Mouse (Mus musculus) layer of hippocampus, adult 2 months (tissue): ENCODE data around the gene Abcg1. TPM values are rescaled to one million over a fixed set of nuclear protein-coding genes. Genes with fewer than 3 reads are reported as not detected.

Source experiments
- DNase-seq, 2 experiments: peaks; one replicate each; pipeline ENCODE4 v3.0.0; 2022; ENCODE audit warnings: low spot score in 2 of 2
- H3K27ac ChIP-seq: fragments of 200-600 bp; 2 replicates; pipeline ENCODE4 v1.8.1; 2022
- H3K4me3 ChIP-seq: fragments of 200-600 bp; 2 replicates; pipeline ENCODE4 v1.8.1; 2022; ENCODE audit warnings: mild to moderate bottlenecking
- CTCF ChIP-seq: fragments of 200-600 bp; conservative IDR thresholded peaks from 2 replicates; pipeline ENCODE4 v1.8.1; 2022; ENCODE audit warnings: antibody characterized with exemption, mild to moderate bottlenecking, moderate library complexity
- total RNA-seq, 2 experiments: library from RNA; stranded (reverse); gene quantifications; 2 replicates each; pipeline ENCODE4 v1.2.3; 2021

Gene Abcg1
- total RNA-seq, 2 experiments from 2014 or later, result 75.7 to 83.3 TPM

DNA sequence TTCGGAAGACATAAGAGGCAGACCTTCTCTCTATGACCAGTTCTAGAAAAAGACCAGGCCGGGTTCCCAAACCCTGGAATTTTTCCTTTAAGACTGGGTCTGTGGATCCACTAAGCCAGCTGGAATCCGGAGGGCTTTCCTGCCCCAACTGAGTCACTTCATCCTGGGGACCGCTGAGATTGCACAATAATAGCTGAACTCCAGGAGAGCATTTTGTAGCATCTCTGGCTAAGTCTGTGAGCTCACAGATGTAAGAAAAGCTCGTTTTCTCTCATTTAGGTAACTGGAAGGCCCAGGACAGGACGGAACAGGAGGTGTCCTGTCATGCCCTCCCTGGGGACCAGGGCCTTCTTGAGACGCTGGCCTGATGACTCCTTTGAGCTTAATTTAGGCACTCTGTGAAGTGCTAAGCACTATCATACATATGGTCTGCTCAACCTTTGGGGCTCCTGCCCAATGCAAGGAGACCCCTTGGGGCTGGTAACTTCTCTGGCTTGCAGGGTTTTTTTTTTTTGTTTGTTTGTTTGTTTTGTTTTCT, 16.6 kb downstream of the Abcg1 start:
- no peak overlapping the region; the same call in none of the 2 replicates for H3K4me3 ChIP-seq
- DNase-seq, result no peak
- TF ChIP-seq CTCF, result no peak
- H3K27ac ChIP-seq, result peak overlapping the region; percentile 88

DNA sequence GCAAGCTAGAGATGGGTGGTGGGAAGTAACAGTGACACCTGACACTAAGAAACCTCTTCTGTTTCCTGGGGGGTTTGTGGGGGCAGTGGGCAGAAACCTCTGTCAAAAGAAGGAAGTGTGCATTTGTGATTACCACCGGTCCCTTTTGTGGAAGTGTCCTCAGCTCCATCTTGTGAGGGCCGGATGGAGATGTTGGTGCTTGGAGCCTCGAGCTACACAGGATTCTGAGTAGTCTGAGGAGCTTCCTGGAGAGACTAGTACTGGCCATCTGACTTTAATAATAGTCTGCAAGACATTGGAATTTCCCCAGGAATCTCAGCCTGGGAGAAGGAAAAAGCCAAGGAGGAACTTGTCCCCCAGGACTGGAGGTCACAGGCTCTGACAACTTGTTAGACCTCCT, 17.2 kb downstream of the Abcg1 start:
- H3K27ac ChIP-seq, result peak overlapping the region; percentile 88
- no peak overlapping the region for H3K4me3 ChIP-seq
- TF ChIP-seq CTCF, result no peak
- no peak for DNase-seq

DNA sequence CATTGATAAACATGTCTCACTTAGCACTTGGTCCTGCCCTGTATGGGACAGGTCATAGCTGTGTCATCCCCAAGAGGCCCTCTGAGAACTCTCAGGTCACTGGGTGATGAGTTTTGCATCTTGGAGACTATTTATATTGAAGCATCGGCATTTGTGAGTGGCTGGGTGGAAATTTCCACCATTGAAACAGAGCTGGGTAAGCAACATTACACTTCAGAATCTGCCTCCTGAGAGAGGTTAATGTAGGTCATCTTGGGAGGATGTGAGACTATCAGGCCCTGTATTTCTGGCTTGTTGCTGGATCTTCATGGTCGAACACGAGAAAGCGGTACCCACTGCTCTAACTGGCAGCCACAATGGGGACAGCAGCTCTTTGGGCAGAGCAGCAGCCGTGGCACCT, 18.0 kb downstream of the Abcg1 start:
- TF ChIP-seq CTCF, result no peak
- H3K27ac ChIP-seq, result peak overlapping the region; percentile 88
- DNase-seq, result no peak
- H3K4me3 ChIP-seq, result no peak overlapping the region

DNA sequence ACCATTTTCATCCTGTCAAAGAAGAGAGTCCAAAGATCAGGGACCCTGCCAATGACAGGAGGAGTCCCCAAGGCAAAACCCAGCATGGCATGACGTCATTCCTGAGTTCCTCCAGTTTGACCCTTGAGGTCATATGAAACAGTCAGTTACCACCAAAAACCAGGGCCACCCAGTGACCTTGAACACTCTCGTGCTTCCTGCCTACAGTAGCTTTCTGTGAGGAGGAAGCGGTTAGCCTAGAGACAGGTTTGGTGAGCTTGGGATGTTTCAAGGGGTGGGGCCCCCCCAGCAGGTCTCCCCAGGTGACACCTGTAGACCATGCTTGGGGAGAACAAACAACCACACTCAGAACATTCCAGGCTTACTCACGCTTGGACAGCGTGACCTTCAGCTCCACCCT, 20.1 kb downstream of the Abcg1 start:
- no peak for DNase-seq
- H3K27ac ChIP-seq, result no peak overlapping the region
- TF ChIP-seq CTCF, result no peak

DNA sequence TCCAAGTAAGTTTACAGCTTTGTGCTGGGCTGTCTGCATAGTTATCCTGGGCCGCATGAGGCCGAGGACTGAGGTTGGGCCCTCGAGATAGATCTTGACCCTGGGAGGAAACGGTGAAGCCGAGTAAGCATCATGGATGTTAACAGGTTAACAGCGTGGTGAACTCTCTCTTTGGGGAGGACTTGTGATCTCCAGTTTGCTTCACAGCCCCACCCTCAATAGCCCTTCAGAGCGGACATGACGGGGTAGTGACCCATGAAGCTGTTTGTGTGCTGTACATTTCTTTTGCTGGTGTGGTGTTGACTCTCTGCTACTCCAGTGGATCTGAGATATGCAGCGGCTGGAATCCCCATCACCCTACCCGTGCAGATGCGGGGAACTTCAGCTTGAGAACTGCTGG, 21.1 kb downstream of the Abcg1 start:
- H3K27ac ChIP-seq, result peak overlapping the region; percentile 57; the same call in 1 of the 2 replicates
- DNase-seq, result no peak
- no peak for TF ChIP-seq CTCF
- H3K4me3 ChIP-seq, result no peak overlapping the region

More for the DNA sequence above, 20.1 kb downstream of the Abcg1 start:
- no peak overlapping the region for H3K4me3 ChIP-seq

DNA sequence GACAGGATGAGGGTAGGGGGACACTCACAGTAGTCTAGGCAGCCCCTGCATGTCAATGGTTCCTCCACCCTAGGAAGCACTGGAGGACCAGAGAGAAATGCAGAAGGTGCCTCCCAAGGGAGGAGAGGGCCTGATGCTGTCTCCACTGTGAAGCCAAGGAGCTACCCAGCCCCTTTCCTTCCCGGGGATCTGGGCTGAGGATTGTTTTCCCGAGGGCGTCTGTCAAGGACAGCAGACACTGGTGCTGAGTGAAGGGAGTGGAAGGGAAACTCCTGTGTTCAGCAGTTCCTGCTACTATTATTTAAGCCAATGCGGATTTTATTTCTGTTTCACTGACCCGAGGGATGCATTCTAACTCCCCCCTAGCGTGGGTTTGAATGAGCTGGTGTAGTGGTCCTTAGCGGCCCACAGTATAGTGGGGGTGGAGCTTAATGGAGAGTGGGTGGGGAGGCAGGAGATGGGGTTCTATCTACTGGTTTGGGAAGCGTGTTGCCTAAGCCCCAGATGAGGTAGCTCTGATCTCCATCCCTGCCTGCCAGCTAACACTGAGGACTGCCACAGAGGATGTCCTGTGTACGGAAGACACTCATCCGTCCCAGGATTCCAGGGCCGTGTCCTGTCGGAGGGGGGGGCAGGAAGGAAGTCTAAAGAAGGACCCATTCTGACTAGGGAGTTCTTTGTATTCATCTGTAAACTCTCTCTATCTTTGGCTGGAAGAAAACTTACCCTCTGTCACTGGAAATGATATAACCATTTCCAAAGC, 21.8 kb downstream of the Abcg1 start:
- DNase-seq, result no peak
- peak overlapping the region; percentile 57; the same call in 1 of the 2 replicates for H3K27ac ChIP-seq
- H3K4me3 ChIP-seq, result no peak overlapping the region
- no peak for TF ChIP-seq CTCF

GRCm38 (mm10) chr17:31082296-31083078, 25.0 kb downstream of the Abcg1 start:
- DNase-seq, result no peak
- no peak for TF ChIP-seq CTCF
- Histone ChIP-seq H3K4me3 (no peak overlapping the region), H3K27ac (no peak overlapping the region)

GRCm38 (mm10) chr17:31085519-31085918, 28.0 kb downstream of the Abcg1 start:
- TF ChIP-seq CTCF, result no peak
- Histone ChIP-seq H3K4me3 (no peak overlapping the region), H3K27ac (peak overlapping the region; percentile 53; the same call in 1 of the 2 replicates)
- DNase-seq, result no peak

DNA sequence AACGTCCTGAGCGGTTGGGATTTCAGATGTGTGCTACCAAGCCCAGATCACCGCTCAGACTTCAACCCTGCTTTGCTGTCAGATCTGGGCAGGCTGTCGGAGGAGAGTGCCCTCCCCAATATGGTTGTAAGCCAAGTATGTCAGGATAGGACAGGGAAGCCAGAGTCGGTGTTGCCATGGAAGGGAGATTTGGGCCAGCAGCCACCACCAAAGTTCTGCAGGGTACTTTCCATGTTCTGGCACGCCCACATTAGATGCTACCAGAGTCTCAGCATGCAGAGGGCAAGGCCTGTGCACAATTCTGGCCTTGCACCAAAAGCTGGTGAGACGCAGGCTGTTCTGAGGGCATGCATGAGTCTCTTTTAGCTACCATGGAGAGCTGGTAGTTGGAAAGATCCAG, 28.7 kb downstream of the Abcg1 start:
- Histone ChIP-seq H3K27ac (peak overlapping the region; percentile 36; the same call in 1 of the 2 replicates), H3K4me3 (no peak overlapping the region)
- TF ChIP-seq CTCF, result no peak
- DNase-seq, result peak; percentile 37 to 50

GRCm38 (mm10) chr17:31088711-31089110, 31.2 kb downstream of the Abcg1 start:
- H3K4me3 ChIP-seq, result no peak overlapping the region
- peak; percentile 49 for TF ChIP-seq CTCF
- H3K27ac ChIP-seq, result peak overlapping the region; percentile 78; the same call in 1 of the 2 replicates
- DNase-seq, result no peak

DNA sequence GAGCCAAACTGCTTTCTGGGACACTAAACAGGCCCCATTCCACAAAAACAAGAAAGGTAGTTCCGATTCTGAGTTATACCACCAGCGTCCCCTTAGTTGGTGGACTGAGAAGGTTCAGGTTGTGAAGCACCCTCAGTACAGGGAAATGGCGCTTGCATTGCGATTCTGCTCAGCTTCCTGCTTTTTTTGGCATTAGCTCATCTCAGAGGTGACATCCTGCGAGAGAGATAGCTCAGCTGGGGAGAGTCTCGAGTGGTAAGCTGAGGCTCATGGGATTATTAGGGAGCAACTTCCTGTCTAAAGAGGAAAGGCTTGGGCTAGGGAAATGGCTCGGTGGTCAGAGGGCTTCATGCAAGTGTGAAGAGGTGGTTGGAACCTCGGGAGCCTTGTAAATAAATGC, 32.4 kb downstream of the Abcg1 start:
- no peak overlapping the region for H3K4me3 ChIP-seq
- DNase-seq, result no peak
- H3K27ac ChIP-seq, result peak overlapping the region; percentile 78
- TF ChIP-seq CTCF, result no peak

GRCm38 (mm10) chr17:31091023-31091735, 33.7 kb downstream of the Abcg1 start:
- no peak overlapping the region; the same call in 1 of the 2 replicates for H3K4me3 ChIP-seq
- peak in 1 of 2 experiments; percentile 53 for DNase-seq
- no peak for TF ChIP-seq CTCF
- peak overlapping the region; percentile 78 for H3K27ac ChIP-seq
